Mouse (Mus musculus): Measurements from ENCODE around the gene Hnrnpa1. TPM values are rescaled to one million over a fixed set of nuclear protein-coding genes. Genes with fewer than 3 reads are reported as not detected.
A peak's percentile ranks its signal among the peaks of the same experiment; 100 is the strongest.
"Not testable (repeated sequence)": the region's sequence is repeated elsewhere in the genome, so short reads cannot be mapped to it uniquely, and the experiment has no call there.

Gene Hnrnpa1
- total and polyA plus RNA-seq, 2 experiments: 17.7 to 58.2 TPM

DNA sequence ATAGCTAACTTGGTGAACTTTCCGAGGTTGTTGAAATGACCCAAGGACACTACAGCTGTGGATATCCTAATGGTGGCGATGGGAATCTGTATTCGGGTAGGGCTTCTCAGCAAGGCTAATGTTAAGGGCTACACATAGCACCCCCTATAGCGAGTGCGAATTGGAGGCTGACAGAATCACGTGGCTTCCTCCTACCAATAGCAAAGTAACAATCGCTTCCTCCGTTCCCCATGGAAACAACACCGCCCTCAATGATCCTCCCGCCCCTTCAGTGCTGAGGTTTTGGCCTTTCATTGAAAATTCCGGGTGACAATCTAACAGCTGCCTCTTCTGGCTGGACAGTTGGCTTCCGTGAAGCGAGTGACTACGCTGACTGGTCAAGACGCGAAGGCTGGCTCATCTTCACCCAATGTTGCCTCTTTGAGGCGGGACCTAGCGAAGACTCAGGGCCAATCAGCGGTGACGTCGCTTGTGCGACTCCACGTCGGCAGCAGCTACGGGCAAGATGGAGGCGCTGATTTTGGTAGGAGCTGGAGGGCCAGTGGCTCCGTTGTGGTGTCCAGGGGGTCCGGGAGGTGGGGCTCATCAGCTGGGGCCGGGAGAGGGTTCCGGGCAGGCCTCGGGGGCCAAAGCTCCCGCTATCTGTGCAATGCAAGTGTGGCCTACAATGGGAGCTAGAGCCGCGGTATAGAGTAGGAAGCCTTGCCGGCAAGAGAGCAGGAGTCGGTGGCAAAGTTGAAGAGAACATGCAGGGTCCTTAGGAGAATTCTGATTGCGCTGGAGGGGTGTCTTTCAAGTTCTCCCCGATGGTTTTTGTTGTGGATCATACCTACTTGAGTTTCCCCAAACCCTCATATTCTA lies 32.4 kb downstream of the Hnrnpa1 start, which contains the start of gene Copz1:
TSS of gene Copz1 (plus strand) at position 296 of the 861 bp plus-strand sequence.
- Histone ChIP-seq H3K4me3 (ENCODE audit: insufficient read depth, low read depth, low read length) (peak within 1 kb of the TSS; percentile 74), H3K27me3 (ENCODE audit: control insufficient read depth, insufficient read depth, low read length) (no peaks in the 10 kb centered on the region), H3K9ac (ENCODE audit: low read depth, low read length) (peak within 1 kb of the TSS; percentile 80), H3K27ac (replicated peaks; ENCODE audit: insufficient read depth, low read depth, low read length) (peak within 1 kb of the TSS; percentile 22), H3K79me2 (ENCODE audit: control insufficient read depth, insufficient read depth, low read length) (peaks cover 13% of the 10 kb centered on the region; the same call in 1 of the 2 replicates), H3K36me3 (ENCODE audit: control insufficient read depth, insufficient read depth, low read length) (no peaks in the 10 kb centered on the region), H3K4me1 (ENCODE audit: control insufficient read depth, insufficient read depth, low read length) (peaks cover 10% of the 10 kb centered on the region)
- TF ChIP-seq POLR2A (IDR thresholded peaks at IDR 0.05; ENCODE audit: extremely low read depth, insufficient read depth, low read length): peak; percentile 90
- TF ChIP-seq CTCF (IDR thresholded peaks at IDR 0.05; ENCODE audit: low read depth, low read length): no peak
- DNase-seq (ENCODE audit: extremely low read depth, low read depth, low spot score): peak; percentile 99
- under 1% methylated on average over 38 of the region's 38 CpGs for WGBS

DNA sequence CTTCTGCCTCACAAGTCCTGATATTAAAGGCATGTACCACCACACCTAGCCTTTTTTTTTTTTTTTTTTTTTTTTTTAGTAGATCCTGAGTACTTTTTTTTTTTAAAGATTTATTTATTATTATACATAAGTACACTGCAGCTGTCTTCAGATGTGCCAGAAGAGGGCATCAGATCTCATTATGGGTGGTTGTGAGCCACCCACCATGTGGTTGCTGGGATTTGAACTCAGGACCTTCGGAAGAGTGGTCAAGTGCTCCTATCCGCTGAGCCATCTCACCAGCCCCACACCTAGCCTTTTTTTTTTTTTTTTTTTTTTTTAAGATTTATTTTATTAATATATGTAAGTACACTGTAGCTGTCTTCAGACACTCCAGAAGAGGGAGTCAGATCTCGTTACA lies 35.7 kb downstream of the Hnrnpa1 start:
- peaks cover 25% of the 10 kb centered on the region; the same call in 1 of the 2 replicates for H3K79me2 ChIP-seq (ENCODE audit: control insufficient read depth, insufficient read depth, low read length)
- peaks cover 20% of the 10 kb centered on the region for H3K4me1 ChIP-seq (ENCODE audit: control insufficient read depth, insufficient read depth, low read length)
- not testable (repeated sequence) for DNase-seq (ENCODE audit: extremely low read depth, low read depth, low spot score); H3K9ac ChIP-seq (ENCODE audit: low read depth, low read length); H3K27ac ChIP-seq (replicated peaks; ENCODE audit: insufficient read depth, low read depth, low read length); H3K4me3 ChIP-seq (ENCODE audit: insufficient read depth, low read depth, low read length); H3K36me3 ChIP-seq (ENCODE audit: control insufficient read depth, insufficient read depth, low read length); H3K27me3 ChIP-seq (ENCODE audit: control insufficient read depth, insufficient read depth, low read length)
- 92% methylated on average over 3 of the region's 3 CpGs for WGBS

DNA sequence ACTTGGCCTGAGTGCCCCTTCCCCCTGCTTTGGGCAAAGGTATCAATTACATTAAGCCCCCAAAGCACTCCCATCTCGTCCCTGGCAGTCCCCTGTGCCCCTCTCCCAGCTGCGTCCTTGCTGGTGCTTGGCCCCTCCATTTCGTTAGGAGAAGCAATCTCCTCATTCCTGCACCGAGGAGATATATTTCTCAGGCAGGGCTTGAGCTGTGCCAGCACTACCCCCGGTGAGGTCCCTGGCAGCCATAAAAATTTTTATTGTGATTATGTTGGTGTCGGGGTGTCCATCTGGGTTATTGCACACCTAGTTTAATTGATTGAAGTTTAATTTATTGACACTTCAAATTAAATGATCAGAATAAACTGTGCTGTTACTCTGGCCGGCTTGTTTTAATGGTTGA lies 37.7 kb downstream of the Hnrnpa1 start:
- Histone ChIP-seq H3K27me3 (ENCODE audit: control insufficient read depth, insufficient read depth, low read length) (no peaks in the 10 kb centered on the region), H3K27ac (replicated peaks; ENCODE audit: insufficient read depth, low read depth, low read length) (no peak overlapping the region), H3K79me2 (ENCODE audit: control insufficient read depth, insufficient read depth, low read length) (peaks cover 25% of the 10 kb centered on the region; the same call in 1 of the 2 replicates), H3K36me3 (ENCODE audit: control insufficient read depth, insufficient read depth, low read length) (no peaks in the 10 kb centered on the region), H3K9ac (ENCODE audit: low read depth, low read length) (no peak overlapping the region), H3K4me3 (ENCODE audit: insufficient read depth, low read depth, low read length) (no peak overlapping the region), H3K4me1 (ENCODE audit: control insufficient read depth, insufficient read depth, low read length) (peaks cover 25% of the 10 kb centered on the region)
- TF ChIP-seq CTCF (IDR thresholded peaks at IDR 0.05; ENCODE audit: low read depth, low read length): no peak
- TF ChIP-seq POLR2A (IDR thresholded peaks at IDR 0.05; ENCODE audit: extremely low read depth, insufficient read depth, low read length): no peak
- DNase-seq (ENCODE audit: extremely low read depth, low read depth, low spot score): no peak
- WGBS: 62% methylated on average over 7 of the region's 7 CpGs

DNA sequence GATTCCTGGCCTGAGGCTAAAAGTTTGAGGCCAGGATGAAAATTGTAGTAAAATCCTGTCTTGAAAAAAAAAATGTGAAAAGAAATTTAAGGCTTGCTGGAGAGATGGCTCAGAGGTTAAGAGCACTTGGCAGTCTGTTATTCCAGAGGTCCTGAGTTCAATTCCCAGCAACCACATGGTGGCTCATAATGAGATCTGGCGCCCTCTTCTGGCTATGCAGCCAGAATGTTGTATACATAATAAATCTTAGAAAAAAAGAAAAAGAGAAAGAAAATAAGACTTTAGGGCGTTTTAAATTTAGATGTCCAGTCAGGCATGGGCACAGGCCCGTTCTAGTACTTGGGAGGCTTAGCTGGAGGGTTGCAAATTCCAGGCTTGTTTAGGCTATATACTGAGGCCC lies 39.5 kb downstream of the Hnrnpa1 start:
- 0 out of 2 replicates have a peak, but pooled peaks have one; percentile 9 for TF ChIP-seq CTCF (IDR thresholded peaks at IDR 0.05; ENCODE audit: low read depth, low read length)
- TF ChIP-seq POLR2A (IDR thresholded peaks at IDR 0.05; ENCODE audit: extremely low read depth, insufficient read depth, low read length): no peak
- Histone ChIP-seq H3K4me3 (ENCODE audit: insufficient read depth, low read depth, low read length) (no peak overlapping the region), H3K36me3 (ENCODE audit: control insufficient read depth, insufficient read depth, low read length) (no peaks in the 10 kb centered on the region), H3K27me3 (ENCODE audit: control insufficient read depth, insufficient read depth, low read length) (no peaks in the 10 kb centered on the region), H3K79me2 (ENCODE audit: control insufficient read depth, insufficient read depth, low read length) (peaks cover 21% of the 10 kb centered on the region; the same call in 1 of the 2 replicates), H3K4me1 (ENCODE audit: control insufficient read depth, insufficient read depth, low read length) (peaks cover 23% of the 10 kb centered on the region), H3K27ac (replicated peaks; ENCODE audit: insufficient read depth, low read depth, low read length) (peak overlapping the region; percentile 88), H3K9ac (ENCODE audit: low read depth, low read length) (no peak overlapping the region)
- peak; percentile 40 for DNase-seq (ENCODE audit: extremely low read depth, low read depth, low spot score)
- 65% methylated on average over 3 of the region's 3 CpGs for WGBS

DNA sequence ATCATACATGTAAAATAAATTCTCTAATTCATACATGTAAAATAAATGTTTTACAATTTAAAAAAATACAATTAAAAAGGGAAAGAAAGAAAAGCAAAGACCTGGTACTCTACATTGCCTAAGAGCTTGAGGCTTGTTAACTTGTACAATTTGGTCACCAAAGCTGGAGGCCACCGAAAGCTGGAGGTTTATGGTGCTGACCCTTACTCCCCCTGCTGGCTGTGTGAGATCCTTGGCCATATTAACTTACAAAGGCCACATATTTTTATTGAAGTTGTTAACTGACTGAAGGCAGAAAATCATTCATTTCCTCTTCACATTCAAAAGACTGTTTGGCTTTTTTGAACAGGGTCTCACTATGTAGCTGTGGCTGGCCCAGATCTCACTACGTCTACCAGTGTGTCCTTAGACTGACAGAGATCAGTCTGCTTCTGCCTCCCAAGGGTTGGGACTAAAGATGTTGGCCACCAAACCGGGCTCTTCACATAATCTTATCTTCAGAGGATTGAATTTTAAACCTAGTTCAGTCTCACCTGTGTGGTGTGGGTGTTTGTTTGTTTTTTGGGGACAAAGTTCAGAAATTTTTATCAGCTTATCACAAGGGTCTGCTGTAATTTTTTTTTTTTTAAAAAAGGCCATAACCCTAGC lies 40.7 kb downstream of the Hnrnpa1 start:
- 13% methylated on average over 3 of the region's 3 CpGs for WGBS
- TF ChIP-seq CTCF (IDR thresholded peaks at IDR 0.05; ENCODE audit: low read depth, low read length) (peak; percentile 55; the same call in 1 of the 2 replicates), POLR2A (IDR thresholded peaks at IDR 0.05; ENCODE audit: extremely low read depth, insufficient read depth, low read length) (no peak)
- peak; percentile 95 for DNase-seq (ENCODE audit: extremely low read depth, low read depth, low spot score)
- Histone ChIP-seq H3K27ac (replicated peaks; ENCODE audit: insufficient read depth, low read depth, low read length) (peak overlapping the region; percentile 83), H3K79me2 (ENCODE audit: control insufficient read depth, insufficient read depth, low read length) (peaks cover 21% of the 10 kb centered on the region; the same call in 1 of the 2 replicates), H3K36me3 (ENCODE audit: control insufficient read depth, insufficient read depth, low read length) (no peaks in the 10 kb centered on the region), H3K9ac (ENCODE audit: low read depth, low read length) (peak overlapping the region; percentile 44), H3K4me1 (ENCODE audit: control insufficient read depth, insufficient read depth, low read length) (peaks cover 32% of the 10 kb centered on the region), H3K4me3 (ENCODE audit: insufficient read depth, low read depth, low read length) (no peak overlapping the region), H3K27me3 (ENCODE audit: control insufficient read depth, insufficient read depth, low read length) (no peaks in the 10 kb centered on the region)
